Mouse (Mus musculus) embryonic facial prominence, embryonic 13.5 days (tissue): ENCODE measurements around the gene Unc13d. TPM values are rescaled to one million over a fixed set of nuclear protein-coding genes. Genes with fewer than 3 reads are reported as not detected.

ENCODE experiments used
- ATAC-seq: fragments of 200-750 bp; cut with Nextera tagmentation; 2 replicates; pipeline ENCODE4 v1.8.0; 2017; ENCODE audit warnings: low read depth; ENCODE audit not compliant: insufficient number of reproducible peaks, insufficient read depth, low FRiP score, low TSS enrichment
- H3K27ac ChIP-seq: fragments of 300-500 bp; sonication (generic); 2 replicates; pipeline ENCODE4 v1.5.1; 2015; ENCODE audit warnings: moderate library complexity, mild to moderate bottlenecking, inconsistent platforms
- H3K27me3 ChIP-seq: fragments of 300-500 bp; sonication (generic); 2 replicates; pipeline ENCODE4 v1.6.1; 2015; ENCODE audit warnings: mild to moderate bottlenecking, inconsistent platforms
- H3K36me3 ChIP-seq: fragments of 300-500 bp; sonication (generic); 2 replicates; pipeline ENCODE4 v1.6.1; 2015; ENCODE audit warnings: mild to moderate bottlenecking, inconsistent platforms
- H3K4me1 ChIP-seq: fragments of 300-500 bp; sonication (generic); 2 replicates; pipeline ENCODE4 v1.6.1; 2015; ENCODE audit warnings: inconsistent platforms
- H3K4me2 ChIP-seq: fragments of 300-500 bp; sonication (generic); 2 replicates; pipeline ENCODE4 v1.6.1; 2015; ENCODE audit warnings: moderate library complexity, mild to moderate bottlenecking, inconsistent platforms
- H3K4me3 ChIP-seq: fragments of 300-500 bp; sonication (generic); 2 replicates; pipeline ENCODE4 v1.5.1; 2015; ENCODE audit warnings: mild to moderate bottlenecking, inconsistent platforms
- H3K9ac ChIP-seq: fragments of 300-500 bp; sonication (generic); 2 replicates; pipeline ENCODE4 v1.6.1; 2015; ENCODE audit warnings: mild to moderate bottlenecking, inconsistent platforms
- H3K9me3 ChIP-seq: fragments of 300-500 bp; sonication (generic); 2 replicates; pipeline ENCODE4 v1.6.1; 2016; ENCODE audit warnings: inconsistent platforms
- WGBS: fragments of 180-500 bp; shearing (Covaris S2); methylation state at CpG from one replicate; pipeline ENCODE4 v1.1.7; 2015; ENCODE audit warnings: mixed read lengths; 5-methylcytosine and 5-hydroxymethylcytosine counted together
- polyA plus RNA-seq: library from polyadenylated mRNA; unstranded; fragments of >200 nt; fragmentation: Nextera tagmentation; extraction: Ambion mirVana; gene quantifications from 2 replicates; pipeline ENCODE4 v1.2.1, GENCODE M21; 2015

Unc13d gene
- polyA plus RNA-seq, 1 experiment from 2014 or later, result 2.7 TPM

GRCm38 (mm10) chr11:116072608-116073007 lies 5.2 kb downstream of the Unc13d start:
- no peaks in the 10 kb centered on the region for H3K9me3 ChIP-seq
- no peak for ATAC-seq
- peaks cover 6% of the 10 kb centered on the region for H3K4me1 ChIP-seq
- H3K4me3 ChIP-seq, result no peak overlapping the region
- WGBS, result 79% methylated on average over 3 of the region's 3 CpGs
- H3K36me3 ChIP-seq, result no peaks in the 10 kb centered on the region
- H3K4me2 ChIP-seq, result no peak overlapping the region
- no peak overlapping the region for H3K9ac ChIP-seq
- no peak overlapping the region for H3K27ac ChIP-seq
- no peaks in the 10 kb centered on the region for H3K27me3 ChIP-seq

GRCm38 (mm10) chr11:116071510-116071909 lies 6.3 kb downstream of the Unc13d start:
- Histone ChIP-seq H3K4me2 (no peak overlapping the region), H3K4me1 (0 out of 2 replicates have a peak, but pooled peaks cover 8% of the 10 kb centered on the region), H3K36me3 (no peaks in the 10 kb centered on the region), H3K4me3 (no peak overlapping the region), H3K27ac (no peak overlapping the region), H3K9me3 (no peaks in the 10 kb centered on the region), H3K27me3 (no peaks in the 10 kb centered on the region), H3K9ac (no peak overlapping the region)
- WGBS, result 61% methylated on average over 5 of the region's 5 CpGs
- ATAC-seq, result no peak

GRCm38 (mm10) chr11:116065345-116065744 lies 12.4 kb downstream of the Unc13d start:
- ATAC-seq, result no peak
- Histone ChIP-seq H3K27me3 (no peaks in the 10 kb centered on the region), H3K27ac (no peak overlapping the region), H3K9ac (no peak overlapping the region), H3K9me3 (no peaks in the 10 kb centered on the region), H3K4me2 (no peak overlapping the region), H3K4me3 (no peak overlapping the region), H3K4me1 (0 out of 2 replicates have a peak, but pooled peaks cover 3% of the 10 kb centered on the region), H3K36me3 (peaks cover 22% of the 10 kb centered on the region)
- 90% methylated on average over 12 of the region's 12 CpGs for WGBS

GRCm38 (mm10) chr11:116064187-116064867 lies 13.4 kb downstream of the Unc13d start:
- 0 out of 2 replicates have a peak overlapping the region, but pooled peaks have one; percentile 49 for H3K9ac ChIP-seq
- no peaks in the 10 kb centered on the region for H3K9me3 ChIP-seq
- no peaks in the 10 kb centered on the region for H3K27me3 ChIP-seq
- H3K4me3 ChIP-seq, result no peak overlapping the region
- H3K4me1 ChIP-seq, result 0 out of 2 replicates have a peak, but pooled peaks cover 3% of the 10 kb centered on the region
- ATAC-seq, result no peak
- WGBS, result 67% methylated on average over 23 of the region's 23 CpGs
- peaks cover 33% of the 10 kb centered on the region for H3K36me3 ChIP-seq
- no peak overlapping the region for H3K4me2 ChIP-seq
- H3K27ac ChIP-seq, result no peak overlapping the region

GRCm38 (mm10) chr11:116063562-116063961 lies 14.2 kb downstream of the Unc13d start:
- peak overlapping the region; percentile 6; the same call in 1 of the 2 replicates for H3K9ac ChIP-seq
- H3K4me3 ChIP-seq, result no peak overlapping the region
- H3K4me1 ChIP-seq, result 0 out of 2 replicates have a peak, but pooled peaks cover 3% of the 10 kb centered on the region
- no peaks in the 10 kb centered on the region for H3K27me3 ChIP-seq
- no peak for ATAC-seq
- H3K36me3 ChIP-seq, result peaks cover 40% of the 10 kb centered on the region
- peak overlapping the region; percentile 28; the same call in 1 of the 2 replicates for H3K27ac ChIP-seq
- H3K4me2 ChIP-seq, result no peak overlapping the region
- WGBS, result 74% methylated on average over 13 of the region's 13 CpGs
- H3K9me3 ChIP-seq, result no peaks in the 10 kb centered on the region

- no peak overlapping the region for H3K4me3 ChIP-seq
- H3K9ac ChIP-seq, result no peak overlapping the region
- 71% methylated on average over 8 of the region's 8 CpGs for WGBS
- H3K4me1 ChIP-seq, result 0 out of 2 replicates have a peak, but pooled peaks cover 3% of the 10 kb centered on the region
- H3K36me3 ChIP-seq, result peaks cover 51% of the 10 kb centered on the region
- H3K9me3 ChIP-seq, result no peaks in the 10 kb centered on the region
- ATAC-seq, result no peak
- H3K4me2 ChIP-seq, result no peak overlapping the region
- no peak overlapping the region for H3K27ac ChIP-seq
- no peaks in the 10 kb centered on the region for H3K27me3 ChIP-seq
Observed at GRCm38 (mm10) chr11:116062521-116062920, 15.2 kb downstream of the Unc13d start.

- WGBS, result 90% methylated on average over 13 of the region's 13 CpGs
Observed at GRCm38 (mm10) chr11:116061641-116062415, 15.9 kb downstream of the Unc13d start.

GRCm38 (mm10) chr11:116060596-116060995 lies 17.2 kb downstream of the Unc13d start:
- Histone ChIP-seq H3K4me3 (no peak overlapping the region), H3K27me3 (no peaks in the 10 kb centered on the region), H3K4me2 (no peak overlapping the region), H3K4me1 (no peaks in the 10 kb centered on the region), H3K9ac (peak overlapping the region; percentile 36; the same call in 1 of the 2 replicates), H3K9me3 (no peaks in the 10 kb centered on the region), H3K27ac (no peak overlapping the region; the same call in 1 of the 2 replicates), H3K36me3 (peaks cover 70% of the 10 kb centered on the region)
- ATAC-seq, result no peak
- WGBS, result 84% methylated on average over 9 of the region's 9 CpGs

More at GRCm38 (mm10) chr11:116061641-116062415, 15.9 kb downstream of the Unc13d start:
- H3K4me1 ChIP-seq, result 0 out of 2 replicates have a peak, but pooled peaks cover under 1% of the 10 kb centered on the region
- peaks cover 58% of the 10 kb centered on the region for H3K36me3 ChIP-seq
- no peaks in the 10 kb centered on the region for H3K9me3 ChIP-seq
- no peak for ATAC-seq
- H3K9ac ChIP-seq, result no peak overlapping the region
- H3K4me3 ChIP-seq, result no peak overlapping the region
- H3K4me2 ChIP-seq, result no peak overlapping the region
- no peaks in the 10 kb centered on the region for H3K27me3 ChIP-seq
- no peak overlapping the region for H3K27ac ChIP-seq

GRCm38 (mm10) chr11:116059691-116060025 lies 18.1 kb downstream of the Unc13d start:
- Histone ChIP-seq H3K4me2 (no peak overlapping the region), H3K9me3 (no peaks in the 10 kb centered on the region), H3K27ac (no peak overlapping the region), H3K9ac (no peak overlapping the region), H3K4me3 (no peak overlapping the region), H3K4me1 (no peaks in the 10 kb centered on the region), H3K36me3 (peaks cover 79% of the 10 kb centered on the region), H3K27me3 (no peaks in the 10 kb centered on the region)
- no peak for ATAC-seq
- 92% methylated on average over 11 of the region's 11 CpGs for WGBS

GRCm38 (mm10) chr11:116058868-116059690 lies 18.7 kb downstream of the Unc13d start:
- Histone ChIP-seq H3K9me3 (no peaks in the 10 kb centered on the region), H3K27me3 (no peaks in the 10 kb centered on the region), H3K27ac (no peak overlapping the region), H3K4me2 (no peak overlapping the region), H3K36me3 (peaks cover 85% of the 10 kb centered on the region), H3K4me3 (no peak overlapping the region), H3K4me1 (no peaks in the 10 kb centered on the region), H3K9ac (no peak overlapping the region)
- 88% methylated on average over 17 of the region's 17 CpGs for WGBS
- no peak for ATAC-seq

- H3K36me3 ChIP-seq, result peaks cover 95% of the 10 kb centered on the region
Observed at GRCm38 (mm10) chr11:116058022-116058614, 19.6 kb downstream of the Unc13d start.

More at GRCm38 (mm10) chr11:116058022-116058614, 19.6 kb downstream of the Unc13d start:
- no peak for ATAC-seq
- H3K27ac ChIP-seq, result no peak overlapping the region
- H3K4me3 ChIP-seq, result no peak overlapping the region
- WGBS, result 60% methylated on average over 12 of the region's 12 CpGs
- no peak overlapping the region for H3K9ac ChIP-seq
- H3K4me2 ChIP-seq, result no peak overlapping the region
- no peaks in the 10 kb centered on the region for H3K27me3 ChIP-seq
- no peaks in the 10 kb centered on the region for H3K9me3 ChIP-seq
- no peaks in the 10 kb centered on the region for H3K4me1 ChIP-seq
